Mouse (Mus musculus) limb, embryonic 12.5 days (tissue): ENCODE data around the gene Mta2. TPM values are rescaled to one million over a fixed set of nuclear protein-coding genes. Genes with fewer than 3 reads are reported as not detected.
"Not testable (repeated sequence)": the region's sequence is repeated elsewhere in the genome, so short reads cannot be mapped to it uniquely, and the experiment has no call there.

ENCODE experiments used
- ATAC-seq: fragments of 200-750 bp; cut with Nextera tagmentation; 2 replicates; pipeline ENCODE4 v1.8.0; 2017; ENCODE audit warnings: low read depth, moderate TSS enrichment; ENCODE audit not compliant: insufficient number of reproducible peaks, insufficient read depth, low FRiP score, low TSS enrichment
- H3K27ac ChIP-seq: fragments of 300-500 bp; sonication (generic); 2 replicates; pipeline ENCODE4 v1.5.1; 2016; ENCODE audit warnings: mild to moderate bottlenecking, moderate library complexity
- H3K27me3 ChIP-seq: fragments of 300-500 bp; sonication (generic); 2 replicates; pipeline ENCODE4 v1.6.1; 2016; ENCODE audit warnings: mild to moderate bottlenecking, moderate library complexity
- H3K36me3 ChIP-seq: fragments of 300-500 bp; sonication (generic); 2 replicates; pipeline ENCODE4 v1.6.1; 2016; ENCODE audit warnings: mild to moderate bottlenecking, moderate library complexity
- H3K4me1 ChIP-seq: fragments of 300-500 bp; sonication (generic); replicated peaks from 2 replicates; pipeline ENCODE4 v1.6.1; 2016
- H3K4me2 ChIP-seq: fragments of 300-500 bp; sonication (generic); 2 replicates; pipeline ENCODE4 v1.6.1; 2016; ENCODE audit warnings: mild to moderate bottlenecking, moderate library complexity
- H3K4me3 ChIP-seq: fragments of 300-500 bp; sonication (generic); replicated peaks from 2 replicates; pipeline ENCODE4 v1.5.1; 2016; ENCODE audit warnings: mild to moderate bottlenecking
- H3K9ac ChIP-seq: fragments of 300-500 bp; sonication (generic); replicated peaks from 2 replicates; pipeline ENCODE4 v1.6.1; 2016; ENCODE audit warnings: mild to moderate bottlenecking, moderate library complexity
- H3K9me3 ChIP-seq: fragments of 300-500 bp; sonication (generic); 2 replicates; pipeline ENCODE4 v1.6.1; 2016; ENCODE audit warnings: mild to moderate bottlenecking, moderate library complexity
- WGBS: fragments of 180-500 bp; shearing (Covaris S2); methylation state at CpG from one replicate; pipeline ENCODE4 v1.1.7; 2016; 5-methylcytosine and 5-hydroxymethylcytosine counted together
- polyA plus RNA-seq: library from polyadenylated mRNA; unstranded; fragments of >200 nt; fragmentation: Nextera tagmentation; extraction: Ambion mirVana; gene quantifications from 2 replicates; pipeline ENCODE4 v1.2.1, GENCODE M21; 2016

The Mta2 gene
- polyA plus RNA-seq = 227 and 231 TPM in 2 replicates

DNA sequence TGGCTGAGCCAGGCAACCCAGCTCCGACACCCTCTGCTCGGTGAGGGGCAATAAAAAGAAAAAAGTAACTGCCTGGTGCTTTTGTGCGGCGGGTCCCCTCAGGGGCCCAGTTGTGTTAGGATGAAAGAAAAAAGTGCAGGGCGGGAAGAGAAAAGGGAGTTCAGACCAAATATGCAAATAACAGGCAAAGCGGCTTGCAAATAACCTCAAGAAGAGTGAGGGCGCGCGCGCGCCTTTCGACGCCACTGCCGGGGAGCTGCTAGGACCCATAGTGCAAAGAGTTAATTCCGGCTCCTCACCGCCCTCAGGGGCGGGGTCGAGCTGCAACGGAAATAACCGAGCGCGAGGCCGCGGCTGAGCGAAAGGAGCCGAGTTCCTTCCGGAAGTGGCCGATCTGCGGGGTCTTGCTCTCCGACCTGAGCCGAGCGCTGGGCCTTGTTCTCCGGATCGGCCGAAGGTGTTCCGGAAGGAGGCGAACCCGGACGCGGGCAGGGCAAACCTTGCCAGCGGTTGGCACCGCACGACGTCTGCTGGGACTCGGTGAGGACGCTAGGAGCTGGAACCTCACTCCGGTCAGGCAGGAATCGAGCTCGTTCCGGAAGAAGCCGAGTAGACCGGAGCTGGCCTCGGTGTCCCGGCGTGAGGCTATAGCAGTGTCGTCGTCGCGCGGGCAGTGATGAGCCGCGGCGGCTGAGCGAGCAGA lies at the start of gene Mta2:
Mta2 (plus strand) TSS at position 361 of the 703 bp plus-strand sequence.
- Histone ChIP-seq H3K4me3 (peak within 1 kb of the TSS; percentile 74), H3K27me3 (no peaks in the 10 kb centered on the region), H3K9me3 (no peaks in the 10 kb centered on the region), H3K36me3 (peaks cover 71% of the 10 kb centered on the region), H3K4me1 (peaks cover 34% of the 10 kb centered on the region), H3K9ac (peak within 1 kb of the TSS; percentile 98), H3K27ac (peak within 1 kb of the TSS; percentile 99), H3K4me2 (peak within 1 kb of the TSS; percentile 66)
- ATAC-seq = peak; percentile 93
- whole genome bisulfite sequencing = under 1% methylated on average over 64 of the region's 64 CpGs

GRCm38 (mm10) chr19:8892829-8893766 lies 48.6 kb upstream of the Mta2 start, which contains the start of gene Ints5:
Gene Ints5 (plus strand): TSS chr19:8893005.
- peak within 1 kb of the TSS; percentile 87 for H3K27ac ChIP-seq
- peak within 1 kb of the TSS; percentile 93 for H3K9ac ChIP-seq
- H3K4me3 ChIP-seq = peak within 1 kb of the TSS; percentile 86
- peaks cover 23% of the 10 kb centered on the region for H3K4me1 ChIP-seq
- no peaks in the 10 kb centered on the region for H3K9me3 ChIP-seq
- peak within 1 kb of the TSS; percentile 70 for H3K4me2 ChIP-seq
- peak; percentile 21; the same call in 1 of the 2 replicates for ATAC-seq
- WGBS = 3% methylated on average over 54 of the region's 54 CpGs
- peaks cover 44% of the 10 kb centered on the region for H3K36me3 ChIP-seq
- no peaks in the 10 kb centered on the region for H3K27me3 ChIP-seq

DNA sequence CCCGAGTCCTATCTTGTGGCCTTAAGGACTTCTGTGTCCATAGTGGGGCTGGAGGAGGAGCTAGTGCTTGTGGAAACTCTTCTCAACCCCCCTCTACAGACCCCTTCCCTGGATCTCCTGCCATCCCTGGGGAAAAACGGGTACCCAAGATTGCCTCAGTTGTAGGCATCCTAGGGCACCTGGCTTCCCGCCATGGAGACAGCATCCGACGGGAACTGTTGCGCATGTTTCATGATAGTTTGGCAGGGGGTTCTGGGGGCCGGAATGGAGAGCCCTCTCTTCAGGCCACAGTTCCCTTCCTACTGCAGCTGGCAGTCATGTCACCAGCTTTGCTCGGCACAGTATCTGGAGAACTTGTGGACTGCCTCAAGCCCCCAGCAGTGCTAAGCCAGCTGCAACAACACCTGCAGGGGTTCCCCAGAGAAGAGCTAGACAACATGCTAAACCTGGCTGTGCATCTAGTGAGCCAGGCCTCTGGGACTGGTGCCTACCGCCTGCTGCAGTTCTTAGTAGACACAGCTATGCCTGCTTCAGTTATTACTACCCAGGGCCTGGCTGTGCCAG lies 46.2 kb upstream of the Mta2 start:
- Histone ChIP-seq H3K9ac (no peak overlapping the region), H3K4me1 (peaks cover 32% of the 10 kb centered on the region), H3K36me3 (peaks cover 40% of the 10 kb centered on the region), H3K4me3 (no peak overlapping the region), H3K27ac (no peak overlapping the region), H3K9me3 (no peaks in the 10 kb centered on the region), H3K4me2 (no peak overlapping the region), H3K27me3 (no peaks in the 10 kb centered on the region)
- 87% methylated on average over 9 of the region's 9 CpGs for WGBS
- no peak for ATAC-seq

DNA sequence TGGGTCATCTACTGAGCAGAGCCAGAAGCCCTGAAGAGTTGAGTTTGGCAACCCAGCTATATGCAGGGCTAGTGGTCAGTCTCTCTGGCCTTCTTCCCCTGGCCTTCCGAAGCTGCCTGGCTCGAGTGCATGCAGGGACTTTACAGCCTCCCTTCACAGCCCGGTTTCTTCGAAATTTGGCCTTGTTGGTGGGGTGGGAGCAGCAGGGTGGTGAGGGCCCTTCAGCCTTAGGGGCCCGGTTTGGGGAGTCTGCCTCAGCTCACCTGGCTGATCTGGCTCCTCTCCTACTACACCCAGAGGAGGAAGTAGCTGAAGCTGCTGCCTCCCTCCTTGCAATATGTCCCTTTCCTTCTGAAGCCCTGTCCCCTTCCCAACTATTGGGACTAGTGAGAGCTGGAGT lies 45.4 kb upstream of the Mta2 start:
- H3K27me3 ChIP-seq, H3K4me3 ChIP-seq, H3K9me3 ChIP-seq, H3K27ac ChIP-seq, ATAC-seq: not testable (repeated sequence)
- H3K9ac ChIP-seq = 0 out of 2 replicates have a peak overlapping the region, but pooled peaks have one; percentile 63
- WGBS = 85% methylated on average over 5 of the region's 5 CpGs
- H3K4me2 ChIP-seq = peak overlapping the region; percentile 15; the same call in 1 of the 2 replicates
- H3K4me1 ChIP-seq = peaks cover 32% of the 10 kb centered on the region
- H3K36me3 ChIP-seq = peaks cover 37% of the 10 kb centered on the region

DNA sequence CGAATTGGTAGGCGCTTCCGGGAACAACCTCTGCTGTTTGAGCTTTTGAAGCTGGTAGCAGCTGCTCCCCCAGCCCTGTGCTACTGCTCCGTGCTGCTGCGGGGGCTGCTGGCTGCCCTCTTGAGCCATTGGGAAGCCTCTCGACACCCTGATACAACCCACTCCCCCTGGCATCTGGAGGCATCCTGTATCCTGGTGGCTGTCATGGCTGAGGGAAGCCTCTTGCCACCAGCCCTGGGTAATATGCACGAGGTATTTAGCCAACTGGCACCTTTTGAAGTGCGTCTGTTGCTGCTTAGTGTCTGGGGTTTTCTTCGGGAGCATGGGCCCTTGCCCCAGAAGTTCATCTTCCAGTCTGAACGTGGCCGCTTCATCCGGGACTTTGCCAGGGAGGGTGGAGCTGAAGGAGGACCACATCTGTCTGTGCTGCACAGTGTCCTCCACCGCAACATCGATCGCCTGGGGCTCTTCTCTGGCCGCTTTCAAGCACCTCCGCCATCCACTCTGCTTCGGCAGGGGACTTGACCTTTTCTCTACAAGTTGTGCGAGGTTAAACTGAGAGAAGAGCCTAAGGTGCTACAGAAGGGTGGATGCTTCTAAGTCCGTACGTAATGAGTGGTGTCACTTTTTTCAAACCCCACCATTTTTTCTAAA lies 44.3 kb upstream of the Mta2 start:
- H3K4me3 ChIP-seq = peak overlapping the region; percentile 65
- WGBS = 23% methylated on average over 21 of the region's 21 CpGs
- H3K4me1 ChIP-seq = peaks cover 32% of the 10 kb centered on the region
- H3K4me2 ChIP-seq = peak overlapping the region; percentile 80
- H3K9ac ChIP-seq = peak overlapping the region; percentile 63
- H3K36me3 ChIP-seq = peaks cover 44% of the 10 kb centered on the region
- not testable (repeated sequence) for H3K27me3 ChIP-seq, H3K9me3 ChIP-seq
- H3K27ac ChIP-seq = peak overlapping the region; percentile 88
- peak; percentile 44 for ATAC-seq

- ATAC-seq = peak; percentile 98
- WGBS = under 1% methylated on average over 53 of the region's 53 CpGs
- H3K4me3 ChIP-seq = peak within 1 kb of the TSS; percentile 65
Observed at GRCm38 (mm10) chr19:8897865-8898495, 43.7 kb upstream of the Mta2 start, which contains the start of gene Ganab. Gene Ganab (plus strand): TSS chr19:8898071.

DNA sequence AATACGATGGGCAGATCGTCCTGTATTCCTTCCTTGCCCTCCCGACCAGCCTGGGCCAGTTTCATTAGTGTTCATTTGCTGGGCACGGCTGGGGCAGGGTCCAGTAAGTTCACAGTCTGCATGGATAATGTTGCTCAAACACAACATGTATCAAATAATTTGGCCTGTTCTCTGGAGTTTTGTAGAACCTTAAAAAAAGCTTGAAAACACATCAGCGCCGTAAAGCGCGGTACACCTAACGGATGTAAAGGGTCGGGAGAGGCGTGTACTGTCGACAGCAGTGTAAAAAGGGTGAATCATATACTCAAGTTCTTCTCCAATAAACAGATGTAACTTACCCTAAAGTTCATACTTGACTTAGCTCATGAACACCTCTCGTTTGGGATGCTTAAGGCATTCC lies 43.1 kb upstream of the Mta2 start:
- Histone ChIP-seq H3K4me2 (peak overlapping the region; percentile 80), H3K27me3 (no peaks in the 10 kb centered on the region), H3K4me1 (peaks cover 31% of the 10 kb centered on the region), H3K9me3 (no peaks in the 10 kb centered on the region), H3K4me3 (peak overlapping the region; percentile 65), H3K9ac (peak overlapping the region; percentile 86), H3K27ac (peak overlapping the region; percentile 87), H3K36me3 (peaks cover 55% of the 10 kb centered on the region)
- no peak for ATAC-seq
- WGBS = 11% methylated on average over 13 of the region's 13 CpGs

More at GRCm38 (mm10) chr19:8897865-8898495, 43.7 kb upstream of the Mta2 start, which contains the start of gene Ganab:
- peak within 1 kb of the TSS; percentile 88 for H3K27ac ChIP-seq
- H3K9me3 ChIP-seq = no peaks in the 10 kb centered on the region
- no peaks in the 10 kb centered on the region for H3K27me3 ChIP-seq
- H3K9ac ChIP-seq = peak within 1 kb of the TSS; percentile 86
- H3K4me1 ChIP-seq = peaks cover 32% of the 10 kb centered on the region
- H3K4me2 ChIP-seq = peak within 1 kb of the TSS; percentile 80
- peaks cover 49% of the 10 kb centered on the region for H3K36me3 ChIP-seq

DNA sequence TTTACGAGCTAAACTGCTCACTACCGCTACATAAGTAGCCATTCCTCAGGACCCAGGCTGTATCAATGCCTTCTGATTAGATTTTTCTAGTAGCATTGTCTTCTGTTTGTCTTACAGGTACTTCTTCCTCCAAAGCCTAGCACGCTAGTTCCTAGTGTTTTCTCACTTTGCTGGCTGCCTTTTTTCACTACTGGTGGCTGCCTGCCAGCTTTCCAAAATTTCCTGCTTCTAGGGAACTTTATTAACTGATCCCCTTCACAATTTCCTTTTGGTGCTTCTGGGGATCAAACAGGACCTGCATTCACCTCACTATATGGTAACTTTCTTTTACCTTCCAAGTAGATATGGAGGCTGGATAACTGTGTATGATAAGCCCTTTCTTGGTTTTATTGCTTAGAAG lies 42.6 kb upstream of the Mta2 start:
- no peak for ATAC-seq
- H3K4me3 ChIP-seq = peak overlapping the region; percentile 65
- peak overlapping the region; percentile 86 for H3K9ac ChIP-seq
- peaks cover 59% of the 10 kb centered on the region for H3K36me3 ChIP-seq
- no peak overlapping the region for H3K27ac ChIP-seq
- no peaks in the 10 kb centered on the region for H3K9me3 ChIP-seq
- 55% methylated on average over 3 of the region's 3 CpGs for WGBS
- no peaks in the 10 kb centered on the region for H3K27me3 ChIP-seq
- peak overlapping the region; percentile 80 for H3K4me2 ChIP-seq
- H3K4me1 ChIP-seq = peaks cover 27% of the 10 kb centered on the region

- H3K9ac ChIP-seq = no peak overlapping the region
- ATAC-seq = no peak
- no peaks in the 10 kb centered on the region for H3K9me3 ChIP-seq
- no peaks in the 10 kb centered on the region for H3K27me3 ChIP-seq
- no peak overlapping the region for H3K4me2 ChIP-seq
- no peak overlapping the region for H3K27ac ChIP-seq
- H3K4me1 ChIP-seq = peaks cover 9% of the 10 kb centered on the region
- no peak overlapping the region for H3K4me3 ChIP-seq
- peaks cover 71% of the 10 kb centered on the region for H3K36me3 ChIP-seq
- WGBS = 94% methylated on average over 5 of the region's 5 CpGs
Observed at GRCm38 (mm10) chr19:8903412-8903811, 38.3 kb upstream of the Mta2 start.

DNA sequence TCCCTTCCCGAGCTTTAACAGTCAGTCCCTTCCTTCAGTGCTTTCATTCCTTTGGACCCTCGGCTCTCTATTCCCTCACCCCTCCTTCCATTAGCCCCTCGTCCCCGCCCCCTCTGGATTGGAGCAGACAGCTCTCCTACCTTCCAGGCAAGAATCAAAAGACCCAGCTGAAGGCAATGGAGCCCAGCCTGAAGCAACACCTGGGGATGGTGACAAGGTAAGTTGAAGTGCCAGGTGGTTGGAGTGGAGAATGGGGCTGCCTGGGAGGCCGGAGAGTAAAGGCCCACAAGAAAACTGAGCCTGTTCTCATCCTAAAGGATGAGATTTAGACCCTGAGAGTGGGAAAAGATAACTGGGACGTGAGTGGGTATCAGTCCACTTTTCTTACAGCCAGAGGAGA lies 33.1 kb upstream of the Mta2 start:
- H3K4me2 ChIP-seq = no peak overlapping the region
- no peaks in the 10 kb centered on the region for H3K27me3 ChIP-seq
- H3K4me1 ChIP-seq = no peaks in the 10 kb centered on the region
- WGBS = 87% methylated on average over 6 of the region's 6 CpGs
- ATAC-seq = no peak
- no peak overlapping the region for H3K4me3 ChIP-seq
- H3K9ac ChIP-seq = no peak overlapping the region
- H3K36me3 ChIP-seq = peaks cover 97% of the 10 kb centered on the region
- H3K9me3 ChIP-seq = no peaks in the 10 kb centered on the region
- H3K27ac ChIP-seq = no peak overlapping the region
